Mouse (Mus musculus) megakaryocyte, embryonic 14.5 days (primary cell): ENCODE results near the gene Ppp2r5b. TPM values are rescaled to one million over a fixed set of nuclear protein-coding genes. Genes with fewer than 3 reads are reported as not detected.
A peak's percentile ranks its signal among the peaks of the same experiment; 100 is the strongest.

Experiments
- H3K27me3 ChIP-seq: replicated peaks from 2 replicates; pipeline ENCODE3; 2012; ENCODE audit warnings: inconsistent platforms
- H3K36me3 ChIP-seq: replicated peaks from 2 replicates; pipeline ENCODE3; 2012; ENCODE audit warnings: low read length, inconsistent platforms, mixed read lengths
- H3K4me1 ChIP-seq: 2 replicates; pipeline ENCODE4 v1.6.1; 2012; ENCODE audit warnings: inconsistent platforms
- H3K4me3 ChIP-seq: replicated peaks from 2 replicates; pipeline ENCODE3; 2012; ENCODE audit warnings: moderate library complexity, mild to moderate bottlenecking, inconsistent platforms
- H3K9me3 ChIP-seq: 2 replicates; pipeline ENCODE4 v1.6.1; 2012; ENCODE audit warnings: inconsistent platforms
- FLI1 ChIP-seq: IDR thresholded peaks from 2 replicates; pipeline ENCODE4 v1.6.1; 2012; ENCODE audit warnings: low read length, inconsistent platforms, mixed read lengths
- GATA1 ChIP-seq: IDR thresholded peaks from 3 replicates; pipeline ENCODE4 v1.6.1; 2012; ENCODE audit warnings: mixed read lengths, low read length, inconsistent platforms, borderline replicate concordance
- polyA plus RNA-seq: library from polyadenylated mRNA; stranded (reverse); fragments of >175 nt; gene quantifications from 2 replicates; pipeline ENCODE4 v1.2.3, GENCODE M21; 2012; ENCODE audit warnings: low replicate concordance; ENCODE audit not compliant: insufficient read depth

Gene Ppp2r5b
- polyA plus RNA-seq, 1 experiment, result 26.0 TPM

- no peaks in the 10 kb centered on the region for H3K9me3 ChIP-seq
- H3K4me3 ChIP-seq, result no peak overlapping the region
- TF ChIP-seq GATA1, result no peak
- no peak for TF ChIP-seq FLI1
- H3K27me3 ChIP-seq, result peaks cover 4% of the 10 kb centered on the region
- H3K36me3 ChIP-seq, result peaks cover 4% of the 10 kb centered on the region
- peaks cover 48% of the 10 kb centered on the region for H3K4me1 ChIP-seq
Observed at GRCm38 (mm10) chr19:6269798-6270475, 34.3 kb upstream of the Ppp2r5b start.

DNA sequence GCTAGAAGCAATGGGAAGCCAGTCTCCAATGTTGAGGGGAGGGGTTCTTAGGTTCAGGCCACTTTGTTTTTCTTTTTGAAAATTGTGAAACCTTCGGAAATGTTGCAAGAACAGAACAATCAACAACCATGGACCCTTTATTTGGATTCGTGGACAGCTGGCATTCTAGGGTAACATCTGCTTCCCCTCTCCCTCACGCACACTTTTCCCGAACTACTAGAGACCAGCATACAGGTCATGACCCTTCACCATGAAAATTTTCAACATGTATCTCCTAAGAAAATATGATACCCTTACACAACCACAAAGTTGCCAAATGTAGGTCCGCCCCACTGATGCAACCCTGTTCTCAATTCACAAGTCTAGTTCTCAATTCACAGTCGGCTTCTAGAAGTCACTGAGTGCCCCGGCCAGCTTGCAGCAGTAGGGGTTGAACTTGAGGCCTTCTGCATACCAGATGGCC is 33.0 kb upstream of the Ppp2r5b start:
- H3K4me3 ChIP-seq, result no peak overlapping the region
- peaks cover 4% of the 10 kb centered on the region for H3K27me3 ChIP-seq
- no peak for TF ChIP-seq GATA1
- TF ChIP-seq FLI1, result no peak
- no peaks in the 10 kb centered on the region for H3K9me3 ChIP-seq
- peaks cover 48% of the 10 kb centered on the region for H3K4me1 ChIP-seq
- H3K36me3 ChIP-seq, result no peaks in the 10 kb centered on the region

DNA sequence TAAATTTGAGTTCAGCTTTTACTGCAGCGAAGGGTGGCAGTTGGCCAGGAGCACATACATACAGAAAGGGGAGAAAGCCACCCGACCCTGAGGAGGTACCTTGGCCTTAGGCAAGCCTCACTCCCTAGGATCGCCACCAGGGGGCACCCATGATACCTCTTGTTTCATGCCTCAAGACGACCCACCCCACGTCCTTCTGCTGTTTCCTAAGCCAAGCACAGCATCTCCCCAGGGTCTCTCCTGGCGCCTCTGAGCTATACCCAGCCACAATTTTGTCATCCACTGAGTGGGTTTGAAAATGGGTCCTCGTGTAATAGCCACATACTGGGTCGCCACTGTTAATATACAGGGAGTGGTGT is 32.5 kb upstream of the Ppp2r5b start:
- peaks cover 2% of the 10 kb centered on the region for H3K36me3 ChIP-seq
- H3K27me3 ChIP-seq, result peaks cover 4% of the 10 kb centered on the region
- peaks cover 48% of the 10 kb centered on the region for H3K4me1 ChIP-seq
- no peaks in the 10 kb centered on the region for H3K9me3 ChIP-seq
- H3K4me3 ChIP-seq, result peak overlapping the region; percentile 44
- no peak for TF ChIP-seq FLI1
- no peak for TF ChIP-seq GATA1

DNA sequence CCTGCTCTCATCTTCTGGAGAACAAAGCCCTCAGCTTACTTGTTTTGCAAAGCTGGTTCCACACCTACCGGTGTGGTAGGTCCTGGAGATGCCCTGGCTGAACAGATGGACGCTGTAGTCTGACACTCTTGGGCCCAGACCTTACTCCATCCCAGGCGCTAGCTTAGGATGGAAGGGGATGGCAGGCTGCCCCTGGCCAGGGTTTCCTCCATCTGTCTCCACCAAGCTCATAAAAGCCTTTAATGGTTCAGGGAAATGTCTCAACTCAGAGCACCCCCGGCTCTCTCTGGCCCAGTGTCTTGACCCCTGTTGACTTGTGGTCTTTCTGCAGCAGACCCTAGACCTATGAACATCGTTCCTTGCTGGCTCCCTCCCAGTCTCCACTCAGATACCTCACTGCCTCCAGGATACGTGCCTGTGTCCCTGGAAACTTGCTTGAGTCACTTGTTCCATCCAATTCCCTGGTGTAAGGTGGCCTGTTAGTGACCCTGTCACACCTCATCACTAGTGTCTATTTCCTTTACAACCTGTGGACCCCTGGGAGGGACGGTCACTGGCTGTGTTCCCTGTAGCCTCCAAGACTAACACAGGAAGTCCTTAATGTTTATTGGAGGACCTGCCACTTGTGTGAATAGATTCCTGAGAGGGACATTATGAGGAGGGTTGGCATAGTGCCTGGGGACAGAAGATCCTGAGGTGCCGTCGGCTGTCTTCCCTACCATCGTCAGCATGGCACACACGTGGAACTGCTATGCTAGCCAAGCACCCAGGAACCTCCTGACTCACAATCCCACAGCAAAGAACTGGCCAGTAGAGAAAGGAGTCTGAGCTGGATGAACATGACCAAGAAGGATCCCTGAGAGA is 31.9 kb upstream of the Ppp2r5b start:
- Histone ChIP-seq H3K4me1 (peaks cover 54% of the 10 kb centered on the region), H3K4me3 (peak overlapping the region; percentile 44), H3K36me3 (peaks cover 8% of the 10 kb centered on the region), H3K9me3 (no peaks in the 10 kb centered on the region), H3K27me3 (peaks cover 4% of the 10 kb centered on the region)
- no peak for TF ChIP-seq GATA1
- no peak for TF ChIP-seq FLI1

DNA sequence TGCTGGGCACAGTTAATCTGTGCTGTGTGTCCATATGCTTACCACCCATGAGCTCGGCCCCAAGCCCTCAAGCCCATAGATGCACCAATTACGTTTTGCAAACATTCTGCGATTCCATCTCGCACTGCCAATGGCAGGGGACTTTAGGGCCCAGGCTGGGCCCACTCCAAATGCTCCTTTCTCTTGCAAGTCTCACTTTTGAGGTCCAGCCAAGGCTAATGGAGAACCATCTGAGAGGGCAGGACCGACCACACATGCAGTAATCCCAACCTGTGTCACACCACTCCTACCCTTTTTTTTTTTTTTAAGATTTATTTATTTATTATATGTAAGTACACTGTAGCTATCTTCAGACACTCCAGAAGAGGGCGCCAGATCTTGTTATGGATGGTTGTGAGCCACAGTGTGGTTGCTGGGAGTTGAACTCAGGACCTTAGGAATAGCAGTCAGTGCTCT is 30.1 kb upstream of the Ppp2r5b start:
- peaks cover 61% of the 10 kb centered on the region for H3K4me1 ChIP-seq
- H3K36me3 ChIP-seq, result peaks cover 26% of the 10 kb centered on the region
- TF ChIP-seq FLI1 (no peak), GATA1 (no peak)
- H3K9me3 ChIP-seq, result peaks cover 2% of the 10 kb centered on the region; the same call in 1 of the 2 replicates
- peaks cover 4% of the 10 kb centered on the region for H3K27me3 ChIP-seq
- no peak overlapping the region for H3K4me3 ChIP-seq

GRCm38 (mm10) chr19:6264945-6265344 is 29.3 kb upstream of the Ppp2r5b start:
- Histone ChIP-seq H3K4me3 (no peak overlapping the region), H3K27me3 (peaks cover 4% of the 10 kb centered on the region), H3K4me1 (peaks cover 58% of the 10 kb centered on the region), H3K36me3 (peaks cover 34% of the 10 kb centered on the region), H3K9me3 (peaks cover 4% of the 10 kb centered on the region; the same call in 1 of the 2 replicates)
- TF ChIP-seq FLI1, result no peak
- no peak for TF ChIP-seq GATA1

GRCm38 (mm10) chr19:6264200-6264599 is 28.5 kb upstream of the Ppp2r5b start:
- TF ChIP-seq GATA1, result no peak
- no peak for TF ChIP-seq FLI1
- Histone ChIP-seq H3K4me1 (peaks cover 55% of the 10 kb centered on the region), H3K36me3 (peaks cover 40% of the 10 kb centered on the region), H3K4me3 (no peak overlapping the region), H3K9me3 (peaks cover 4% of the 10 kb centered on the region; the same call in 1 of the 2 replicates), H3K27me3 (peaks cover 4% of the 10 kb centered on the region)

- Histone ChIP-seq H3K4me3 (no peak overlapping the region), H3K9me3 (peaks cover 4% of the 10 kb centered on the region; the same call in 1 of the 2 replicates), H3K36me3 (peaks cover 53% of the 10 kb centered on the region), H3K4me1 (peaks cover 46% of the 10 kb centered on the region), H3K27me3 (peaks cover 4% of the 10 kb centered on the region)
- TF ChIP-seq GATA1, result no peak
- TF ChIP-seq FLI1, result no peak
Observed at GRCm38 (mm10) chr19:6262839-6263433, 27.3 kb upstream of the Ppp2r5b start.

DNA sequence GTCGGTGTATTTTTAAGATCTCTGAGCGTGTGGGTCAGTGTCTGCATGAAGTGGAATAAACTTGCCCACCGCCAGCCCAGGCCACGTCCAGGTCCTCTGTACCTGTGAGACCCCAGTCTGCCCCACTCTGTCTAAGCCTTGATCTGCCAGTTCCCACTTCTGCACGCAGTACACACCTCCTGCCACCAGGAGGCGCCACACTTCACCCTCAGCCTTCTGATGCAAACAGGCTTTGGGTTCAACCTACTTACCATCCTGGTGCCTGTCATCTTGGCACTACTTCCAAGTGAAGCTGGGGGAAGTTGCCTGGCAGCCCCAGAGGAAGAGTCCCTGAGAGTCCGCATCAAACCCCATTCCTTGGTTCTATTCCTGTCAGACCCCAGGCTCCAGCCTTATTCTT is 26.6 kb upstream of the Ppp2r5b start:
- H3K4me1 ChIP-seq, result peaks cover 39% of the 10 kb centered on the region
- peaks cover 3% of the 10 kb centered on the region for H3K27me3 ChIP-seq
- H3K36me3 ChIP-seq, result peaks cover 60% of the 10 kb centered on the region
- H3K9me3 ChIP-seq, result peaks cover 4% of the 10 kb centered on the region; the same call in 1 of the 2 replicates
- H3K4me3 ChIP-seq, result no peak overlapping the region
- no peak for TF ChIP-seq GATA1
- no peak for TF ChIP-seq FLI1

- peaks cover 68% of the 10 kb centered on the region for H3K36me3 ChIP-seq
- TF ChIP-seq GATA1 (no peak), FLI1 (no peak)
- H3K4me3 ChIP-seq, result peak overlapping the region; percentile 34
- H3K27me3 ChIP-seq, result no peaks in the 10 kb centered on the region
- H3K4me1 ChIP-seq, result peaks cover 38% of the 10 kb centered on the region
- H3K9me3 ChIP-seq, result peaks cover 4% of the 10 kb centered on the region; the same call in 1 of the 2 replicates
Observed at GRCm38 (mm10) chr19:6261379-6261778, 25.7 kb upstream of the Ppp2r5b start.
